17 mouse cellular contexts compared by ENCODE assay signal in the genomic region with DNA sequence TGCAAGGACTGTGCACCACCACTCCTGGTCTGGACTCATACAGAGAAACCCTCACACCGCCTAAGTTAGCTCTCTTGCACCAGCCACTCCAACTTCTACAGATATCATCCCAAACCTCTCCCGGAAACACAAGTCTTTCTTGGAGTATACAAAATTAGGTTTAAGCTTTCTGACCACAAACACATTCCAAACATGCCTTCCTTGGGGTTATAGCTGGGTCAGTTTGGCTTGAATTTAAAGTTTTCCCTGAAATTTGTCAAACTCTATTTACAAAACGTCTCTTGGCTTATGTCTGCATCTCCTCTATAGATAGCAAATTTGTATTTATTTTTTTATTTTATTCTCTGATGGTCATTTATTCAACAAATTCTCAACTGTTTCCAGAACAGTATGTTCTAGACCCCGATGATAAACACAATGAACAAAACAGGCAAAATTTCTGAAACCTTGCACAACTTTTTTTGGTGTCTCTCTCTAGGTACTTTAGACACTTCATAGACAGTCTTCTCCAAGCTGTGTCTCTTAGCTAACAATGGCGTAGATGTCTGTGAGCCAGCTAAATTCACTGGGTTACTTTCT. TPM values are rescaled to one million over a fixed set of nuclear protein-coding genes. Genes with fewer than 3 reads are reported as not detected.
DNase-seq lines count a peak whose midpoint lies in the region; ATAC-seq and TF ChIP-seq lines count a peak whose summit lies in the region.
"Had no signal": no experiment of that assay in that cellular context is flagged by ENCODE, and none has a peak within 500 bp of the region (broad histone marks: within the 10 kb centered on the region; RNA-seq: fewer than 3 reads in every experiment).

No protein-coding gene starts in this region.

- no peak for ATAC-seq in heart, embryonic 15.5 days (replicated peaks; ENCODE audit: insufficient number of reproducible peaks, insufficient read depth, low FRiP score, low read depth)
- no peak for ATAC-seq in stomach, embryonic 16.5 days (ENCODE audit: insufficient read depth, low FRiP score)
- no peak for ATAC-seq in stomach, postnatal 0 days (ENCODE audit: low FRiP score, low TSS enrichment)
- ATAC-seq: CD4-positive, CD25-positive, alpha-beta regulatory T cell, adult 4 months had no signal

- H3K4me1 ChIP-seq in heart, embryonic 15.5 days (replicated peaks) = peaks cover 53% of the 10 kb centered on the region
- peaks cover 16% of the 10 kb centered on the region for H3K4me1 ChIP-seq in stomach, embryonic 16.5 days (ENCODE audit: control insufficient read depth, insufficient read depth, low read length)
- H3K4me1 ChIP-seq in stomach, postnatal 0 days (replicated peaks; ENCODE audit: control insufficient read depth, insufficient read depth) = no peaks in the 10 kb centered on the region; the same call in 1 of the 2 replicates

- 53% methylated on average over 5 of the region's 5 CpGs for WGBS in heart, embryonic 15.5 days
- 39% methylated on average over 5 of the region's 5 CpGs for WGBS in stomach, embryonic 16.5 days
- WGBS in stomach, postnatal 0 days = 40% methylated on average over 5 of the region's 5 CpGs

- no peak overlapping the region for H3K9ac ChIP-seq in heart, embryonic 15.5 days
- no peak overlapping the region for H3K9ac ChIP-seq in stomach, embryonic 16.5 days (ENCODE audit: low read length)
- no peak overlapping the region for H3K9ac ChIP-seq in stomach, postnatal 0 days (ENCODE audit: low read length)
- H3K9ac ChIP-seq: embryonic facial prominence, embryonic 13.5 days; liver, embryonic 15.5 days; midbrain, embryonic 12.5 days had no signal

- intact Hi-C loops in left cerebral cortex, adult 2 months (cut with DNase I) = no loop called here

- no peak for DNase-seq in heart, adult 8-10 months (ENCODE audit: low spot score)
- DNase-seq in left cerebral cortex, adult 2 months (ENCODE audit: extremely low spot score in 1 of 2, low spot score in 2 of 2) = no peak
- DNase-seq in left cerebral cortex, adult 18-20 months (ENCODE audit: low spot score in 2 of 2) = no peak
- no peak for DNase-seq in stomach, postnatal 0 days (ENCODE audit: low spot score)
- DNase-seq in right cerebral cortex, postnatal 4 days = no peak
- DNase-seq: cerebellum, adult 11 months; layer of hippocampus, adult 9-11 months had no signal

- H3K27me3 ChIP-seq in heart, embryonic 15.5 days = no peaks in the 10 kb centered on the region
- no peaks in the 10 kb centered on the region for H3K27me3 ChIP-seq in stomach, embryonic 16.5 days (ENCODE audit: control insufficient read depth, insufficient read depth, low read length)
- no peaks in the 10 kb centered on the region for H3K27me3 ChIP-seq in stomach, postnatal 0 days (ENCODE audit: control insufficient read depth, insufficient read depth, low read length)
- H3K27me3 ChIP-seq: embryonic facial prominence, embryonic 13.5 days; liver, embryonic 15.5 days; midbrain, embryonic 12.5 days had no signal

- H3K36me3 ChIP-seq in heart, embryonic 15.5 days = no peaks in the 10 kb centered on the region
- H3K36me3 ChIP-seq in stomach, embryonic 16.5 days (ENCODE audit: control insufficient read depth, insufficient read depth, low read length) = no peaks in the 10 kb centered on the region
- no peaks in the 10 kb centered on the region for H3K36me3 ChIP-seq in stomach, postnatal 0 days (ENCODE audit: control insufficient read depth, insufficient read depth, low read length)
- H3K36me3 ChIP-seq: embryonic facial prominence, embryonic 13.5 days; midbrain, embryonic 12.5 days had no signal

- no peak for TF ChIP-seq CTCF in left cerebral cortex, adult 2 months (IDR thresholded peaks at IDR 0.05)
- TF ChIP-seq CTCF in stomach, postnatal 0 days (IDR thresholded peaks at IDR 0.05; ENCODE audit: low read depth) = no peak

- TF ChIP-seq EP300 in stomach, postnatal 0 days (optimal IDR thresholded peaks at IDR 0.05) = no peak

- peak overlapping the region; percentile 26 for H3K27ac ChIP-seq in heart, embryonic 15.5 days
- peak overlapping the region; percentile 4; the same call in 1 of the 2 replicates for H3K27ac ChIP-seq in left cerebral cortex, adult 2 months
- H3K27ac ChIP-seq in stomach, embryonic 16.5 days (ENCODE audit: low read length) = 0 out of 2 replicates have a peak overlapping the region, but pooled peaks have one; percentile 16
- H3K27ac ChIP-seq in stomach, postnatal 0 days (replicated peaks) = no peak overlapping the region
- H3K27ac ChIP-seq: embryonic facial prominence, embryonic 13.5 days; midbrain, embryonic 12.5 days had no signal

- no peaks in the 10 kb centered on the region for H3K9me3 ChIP-seq in heart, embryonic 15.5 days (replicated peaks)
- H3K9me3 ChIP-seq in stomach, embryonic 16.5 days (replicated peaks; ENCODE audit: control insufficient read depth, low read length) = no peaks in the 10 kb centered on the region
- H3K9me3 ChIP-seq in stomach, postnatal 0 days (ENCODE audit: control insufficient read depth, low read length) = no peaks in the 10 kb centered on the region
- H3K9me3 ChIP-seq: embryonic facial prominence, embryonic 13.5 days; liver, embryonic 15.5 days; midbrain, embryonic 12.5 days had no signal

- 0 out of 2 replicates have a peak overlapping the region, but pooled peaks have one; percentile 1 for H3K4me2 ChIP-seq in heart, embryonic 15.5 days
- no peak overlapping the region for H3K4me2 ChIP-seq in stomach, embryonic 16.5 days (ENCODE audit: low read depth, low read length)
- no peak overlapping the region for H3K4me2 ChIP-seq in stomach, postnatal 0 days (replicated peaks; ENCODE audit: low read depth)
- H3K4me2 ChIP-seq: embryonic facial prominence, embryonic 13.5 days; liver, embryonic 15.5 days; midbrain, embryonic 12.5 days had no signal

- no peak overlapping the region for H3K4me3 ChIP-seq in heart, embryonic 15.5 days
- H3K4me3 ChIP-seq in left cerebral cortex, adult 2 months = no peak overlapping the region
- H3K4me3 ChIP-seq in stomach, embryonic 16.5 days (replicated peaks; ENCODE audit: low read length) = no peak overlapping the region
- no peak overlapping the region for H3K4me3 ChIP-seq in stomach, postnatal 0 days (ENCODE audit: low read depth, low read length)
- H3K4me3 ChIP-seq: embryonic facial prominence, embryonic 13.5 days; liver, embryonic 15.5 days; midbrain, embryonic 12.5 days had no signal

RNA-seq across cellular contexts. Expression of gene 4931406P16Rik, which starts 4.1 kb away (rescaled TPM):
- 28.2 and 32.5 TPM in 2 replicates for polyA plus RNA-seq in heart, embryonic 15.5 days (2015; fragmentation: Nextera tagmentation; extraction: Ambion mirVana)
- total RNA-seq in heart, adult 8-10 months (2022) = 10 to 100 TPM; 38.7 to 43.4 (median 41.0) TPM
- 10 to 100 TPM; 40.7 to 42.8 TPM for total RNA-seq in left cerebral cortex, adult 2 months (2021)
- 10 to 100 TPM; 38.5 to 39.1 TPM for total RNA-seq in left cerebral cortex, adult 18-20 months (2021)
- polyA plus RNA-seq in stomach, embryonic 16.5 days (2015; fragmentation: Nextera tagmentation; extraction: Ambion mirVana) = 30.4 and 32.8 TPM in 2 replicates
- polyA plus RNA-seq in stomach, postnatal 0 days (2015; fragmentation: Nextera tagmentation; extraction: Ambion mirVana) = 15.2 and 16.1 TPM in 2 replicates

RNA-seq across cellular contexts. Expression of gene Gm6096, which starts 58.4 kb away (rescaled TPM):
- polyA plus RNA-seq in heart, embryonic 15.5 days (2015; fragmentation: Nextera tagmentation; extraction: Ambion mirVana) = 0.31 TPM in 1 of 2 replicates, not detected in the other
- not detected for total RNA-seq in heart, adult 8-10 months (2022)
- not detected for total RNA-seq in left cerebral cortex, adult 2 months (2021)
- total RNA-seq in left cerebral cortex, adult 18-20 months (2021) = not detected
- polyA plus RNA-seq in stomach, embryonic 16.5 days (2015; fragmentation: Nextera tagmentation; extraction: Ambion mirVana) = not detected in 2 replicates
- not detected in 2 replicates for polyA plus RNA-seq in stomach, postnatal 0 days (2015; fragmentation: Nextera tagmentation; extraction: Ambion mirVana)
- total RNA-seq: adrenal gland, postnatal 4 days; hematopoietic stem cell, adult 5-6 weeks; left cerebral cortex, postnatal 25 days had no signal
- polyA plus RNA-seq: embryonic facial prominence, embryonic 13.5 days; liver, embryonic 15.5 days; thymus, postnatal 0 days had no signal
